Mouse (Mus musculus): ENCODE data around the gene Tnp1. TPM values are rescaled to one million over a fixed set of nuclear protein-coding genes. Genes with fewer than 3 reads are reported as not detected.

The Tnp1 gene
- polyA plus RNA-seq, 2 experiments, result not detected

DNA sequence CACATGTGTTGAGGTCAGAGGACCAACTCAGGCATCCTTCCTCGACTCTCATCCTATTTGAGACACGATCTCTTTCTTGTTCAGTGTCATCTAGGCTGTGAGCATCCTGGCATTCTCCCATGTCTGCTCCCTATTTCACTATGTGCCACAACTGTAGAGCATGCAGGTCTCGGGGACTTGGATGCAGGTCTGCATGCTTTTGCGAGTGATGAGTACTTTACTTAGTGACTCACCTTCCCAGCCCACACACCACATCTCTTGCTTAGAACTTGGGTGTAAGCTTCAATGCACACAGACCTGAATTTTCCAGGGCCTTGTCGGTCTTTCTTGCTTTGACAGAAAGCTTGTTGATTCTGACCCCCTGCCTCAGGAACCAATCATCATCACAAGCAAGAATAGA lies 16.8 kb upstream of the Tnp1 start:
- 90% methylated on average over 5 of the region's 5 CpGs for WGBS
- Histone ChIP-seq H3K27ac (replicated peaks; ENCODE audit: low read depth, low read length) (no peak overlapping the region), H3K4me1 (ENCODE audit: control insufficient read depth, insufficient read depth, low read length) (no peaks in the 10 kb centered on the region), H3K4me2 (replicated peaks; ENCODE audit: low read depth, low read length, severe bottlenecking) (no peak overlapping the region), H3K4me3 (replicated peaks; ENCODE audit: low read length) (no peak overlapping the region), H3K27me3 (ENCODE audit: control insufficient read depth, insufficient read depth, low read length) (no peaks in the 10 kb centered on the region), H3K9ac (ENCODE audit: low read depth, low read length, severe bottlenecking) (no peak overlapping the region), H3K36me3 (ENCODE audit: control insufficient read depth, insufficient read depth, low read length) (no peaks in the 10 kb centered on the region), H3K9me3 (ENCODE audit: control insufficient read depth, low read length) (no peaks in the 10 kb centered on the region)
- TF ChIP-seq POLR2A (IDR thresholded peaks at IDR 0.05; ENCODE audit: borderline replicate concordance, extremely low read depth, insufficient read depth, insufficient read length), result no peak
- no peak for ATAC-seq (ENCODE audit: low FRiP score, low read depth)
- no peak for DNase-seq (ENCODE audit: low spot score)

GRCm38 (mm10) chr1:73028741-73029140 lies 13.0 kb upstream of the Tnp1 start:
- H3K4me3 ChIP-seq (replicated peaks; ENCODE audit: low read length), result no peak overlapping the region
- H3K27ac ChIP-seq (replicated peaks; ENCODE audit: low read depth, low read length), result no peak overlapping the region
- no peak for ATAC-seq (ENCODE audit: low FRiP score, low read depth)

DNA sequence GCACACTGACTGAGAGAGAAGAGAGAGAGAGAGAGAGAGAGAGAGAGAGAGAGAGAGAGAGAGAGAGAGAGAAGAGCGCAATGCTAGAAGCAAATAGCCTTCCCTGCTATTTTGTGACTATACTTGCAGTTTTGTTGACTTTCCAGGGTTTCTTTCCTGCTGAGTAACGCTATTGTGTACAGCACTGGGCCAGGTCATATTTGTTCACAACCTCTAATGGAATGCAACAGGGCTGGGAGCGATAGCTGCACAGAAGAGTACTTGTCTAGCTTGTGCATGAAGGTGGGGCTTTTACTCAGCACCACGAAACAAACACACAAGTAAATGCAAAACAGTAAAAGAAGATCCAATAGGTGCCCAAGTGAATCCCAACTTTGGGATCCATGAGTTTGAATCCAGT lies 11.7 kb upstream of the Tnp1 start:
- WGBS, result 83% methylated on average over 4 of the region's 4 CpGs
- no peak overlapping the region for H3K4me3 ChIP-seq (replicated peaks; ENCODE audit: low read length)
- DNase-seq (ENCODE audit: low spot score) (no peak), ATAC-seq (ENCODE audit: low FRiP score, low read depth) (no peak)
- H3K9me3 ChIP-seq (ENCODE audit: control insufficient read depth, low read length), result no peaks in the 10 kb centered on the region
- no peak overlapping the region for H3K9ac ChIP-seq (ENCODE audit: low read depth, low read length, severe bottlenecking)
- no peak for TF ChIP-seq POLR2A (IDR thresholded peaks at IDR 0.05; ENCODE audit: borderline replicate concordance, extremely low read depth, insufficient read depth, insufficient read length)
- no peaks in the 10 kb centered on the region for H3K36me3 ChIP-seq (ENCODE audit: control insufficient read depth, insufficient read depth, low read length)
- H3K27ac ChIP-seq (replicated peaks; ENCODE audit: low read depth, low read length), result no peak overlapping the region
- H3K4me2 ChIP-seq (replicated peaks; ENCODE audit: low read depth, low read length, severe bottlenecking), result no peak overlapping the region
- H3K27me3 ChIP-seq (ENCODE audit: control insufficient read depth, insufficient read depth, low read length), result no peaks in the 10 kb centered on the region
- no peaks in the 10 kb centered on the region for H3K4me1 ChIP-seq (ENCODE audit: control insufficient read depth, insufficient read depth, low read length)

More at GRCm38 (mm10) chr1:73028741-73029140, 13.0 kb upstream of the Tnp1 start:
- no peak for DNase-seq (ENCODE audit: low spot score)
- Histone ChIP-seq H3K9me3 (ENCODE audit: control insufficient read depth, low read length) (no peaks in the 10 kb centered on the region), H3K9ac (ENCODE audit: low read depth, low read length, severe bottlenecking) (no peak overlapping the region), H3K4me1 (ENCODE audit: control insufficient read depth, insufficient read depth, low read length) (no peaks in the 10 kb centered on the region), H3K4me2 (replicated peaks; ENCODE audit: low read depth, low read length, severe bottlenecking) (no peak overlapping the region), H3K27me3 (ENCODE audit: control insufficient read depth, insufficient read depth, low read length) (no peaks in the 10 kb centered on the region), H3K36me3 (ENCODE audit: control insufficient read depth, insufficient read depth, low read length) (no peaks in the 10 kb centered on the region)
- no peak for TF ChIP-seq POLR2A (IDR thresholded peaks at IDR 0.05; ENCODE audit: borderline replicate concordance, extremely low read depth, insufficient read depth, insufficient read length)
- WGBS, result 76% methylated on average over 6 of the region's 6 CpGs

- Histone ChIP-seq H3K4me2 (replicated peaks; ENCODE audit: low read depth, low read length, severe bottlenecking) (no peak overlapping the region), H3K9me3 (ENCODE audit: control insufficient read depth, low read length) (no peaks in the 10 kb centered on the region), H3K4me1 (ENCODE audit: control insufficient read depth, insufficient read depth, low read length) (no peaks in the 10 kb centered on the region), H3K4me3 (replicated peaks; ENCODE audit: low read length) (no peak overlapping the region), H3K27ac (replicated peaks; ENCODE audit: low read depth, low read length) (no peak overlapping the region), H3K27me3 (ENCODE audit: control insufficient read depth, insufficient read depth, low read length) (no peaks in the 10 kb centered on the region), H3K9ac (ENCODE audit: low read depth, low read length, severe bottlenecking) (no peak overlapping the region), H3K36me3 (ENCODE audit: control insufficient read depth, insufficient read depth, low read length) (no peaks in the 10 kb centered on the region)
- no peak for TF ChIP-seq POLR2A (IDR thresholded peaks at IDR 0.05; ENCODE audit: borderline replicate concordance, extremely low read depth, insufficient read depth, insufficient read length)
- no peak for ATAC-seq (ENCODE audit: low FRiP score, low read depth)
- DNase-seq (ENCODE audit: low spot score), result no peak
- WGBS, result 70% methylated on average over 5 of the region's 5 CpGs
These were observed 11.1 kb upstream of the Tnp1 start for GRCm38 (mm10) chr1:73026786-73027299.

DNA sequence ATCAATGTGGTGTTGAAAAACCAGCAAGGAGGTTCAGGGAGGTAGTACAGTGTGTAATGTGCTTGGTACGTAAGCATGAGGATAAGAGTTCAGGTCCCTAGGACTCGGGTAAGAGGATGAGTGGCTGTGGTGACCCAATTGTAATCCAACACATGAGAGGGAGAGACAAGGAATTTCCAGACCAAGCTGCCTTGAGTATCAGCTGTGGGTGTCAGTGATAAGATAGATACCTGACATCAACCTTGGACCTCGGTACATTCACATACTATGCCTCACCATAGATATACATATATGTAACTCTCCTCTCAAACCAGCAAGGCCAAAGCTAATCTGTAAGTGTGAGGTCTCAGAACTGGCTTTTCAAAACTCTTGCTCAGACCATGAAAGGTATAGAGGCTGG lies 10.4 kb upstream of the Tnp1 start:
- Histone ChIP-seq H3K9me3 (ENCODE audit: control insufficient read depth, low read length) (no peaks in the 10 kb centered on the region), H3K9ac (ENCODE audit: low read depth, low read length, severe bottlenecking) (no peak overlapping the region), H3K27ac (replicated peaks; ENCODE audit: low read depth, low read length) (no peak overlapping the region), H3K27me3 (ENCODE audit: control insufficient read depth, insufficient read depth, low read length) (no peaks in the 10 kb centered on the region), H3K36me3 (ENCODE audit: control insufficient read depth, insufficient read depth, low read length) (no peaks in the 10 kb centered on the region), H3K4me1 (ENCODE audit: control insufficient read depth, insufficient read depth, low read length) (no peaks in the 10 kb centered on the region), H3K4me3 (replicated peaks; ENCODE audit: low read length) (no peak overlapping the region), H3K4me2 (replicated peaks; ENCODE audit: low read depth, low read length, severe bottlenecking) (no peak overlapping the region)
- WGBS, result 91% methylated on average over 3 of the region's 3 CpGs
- no peak for ATAC-seq (ENCODE audit: low FRiP score, low read depth)
- no peak for TF ChIP-seq POLR2A (IDR thresholded peaks at IDR 0.05; ENCODE audit: borderline replicate concordance, extremely low read depth, insufficient read depth, insufficient read length)
- DNase-seq (ENCODE audit: low spot score), result no peak

DNA sequence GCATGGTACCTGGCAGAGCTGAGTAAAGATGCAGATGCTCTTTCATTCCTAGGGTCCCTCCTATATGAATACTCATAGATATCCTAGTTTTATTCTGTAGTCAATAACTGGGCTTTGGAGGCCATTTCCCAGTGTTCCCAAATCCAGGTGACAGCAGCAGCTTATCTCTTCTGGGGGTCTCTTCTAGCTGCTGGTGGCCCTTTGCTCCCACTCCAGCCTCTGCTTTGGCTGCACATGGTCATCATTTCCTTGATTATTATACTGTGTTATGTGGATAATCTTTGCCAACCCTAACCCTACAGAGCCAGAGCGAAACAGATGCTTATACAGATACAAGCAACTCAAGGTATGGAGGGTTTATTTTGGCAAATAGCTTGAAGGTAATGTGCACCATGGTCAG lies 8.9 kb downstream of the Tnp1 start:
- no peak for ATAC-seq (ENCODE audit: low FRiP score, low read depth)
- no peaks in the 10 kb centered on the region for H3K27me3 ChIP-seq (ENCODE audit: control insufficient read depth, insufficient read depth, low read length)

More for the DNA sequence above, 8.9 kb downstream of the Tnp1 start:
- no peak overlapping the region for H3K27ac ChIP-seq (replicated peaks; ENCODE audit: low read depth, low read length)
- no peak for DNase-seq (ENCODE audit: low spot score)
- no peaks in the 10 kb centered on the region for H3K4me1 ChIP-seq (ENCODE audit: control insufficient read depth, insufficient read depth, low read length)
- H3K4me3 ChIP-seq (replicated peaks; ENCODE audit: low read length), result no peak overlapping the region
- H3K9me3 ChIP-seq (ENCODE audit: control insufficient read depth, low read length), result no peaks in the 10 kb centered on the region
- no peaks in the 10 kb centered on the region for H3K36me3 ChIP-seq (ENCODE audit: control insufficient read depth, insufficient read depth, low read length)
- H3K9ac ChIP-seq (ENCODE audit: low read depth, low read length, severe bottlenecking), result no peak overlapping the region
- no peak for TF ChIP-seq POLR2A (IDR thresholded peaks at IDR 0.05; ENCODE audit: borderline replicate concordance, extremely low read depth, insufficient read depth, insufficient read length)
- H3K4me2 ChIP-seq (replicated peaks; ENCODE audit: low read depth, low read length, severe bottlenecking), result no peak overlapping the region
- WGBS, result 92% methylated on average over 1 of the region's 1 CpGs
